Mouse (Mus musculus) testis, adult 2 months (tissue): ENCODE results near the gene Cyba. TPM values are rescaled to one million over a fixed set of nuclear protein-coding genes. Genes with fewer than 3 reads are reported as not detected.

Source experiments
- H3K27ac ChIP-seq: fragments of 200-500 bp; 2 replicates; pipeline ENCODE4 v1.5.1; 2012; ENCODE audit warnings: low read depth, low read length; ENCODE audit not compliant: control insufficient read depth, insufficient read depth
- H3K27me3 ChIP-seq: fragments of 200-500 bp; 2 replicates; pipeline ENCODE4 v1.6.1; 2012; ENCODE audit warnings: mild to moderate bottlenecking, low read length, moderate library complexity; ENCODE audit not compliant: control insufficient read depth, insufficient read depth
- H3K36me3 ChIP-seq: fragments of 200-500 bp; 2 replicates; pipeline ENCODE4 v1.6.1; 2012; ENCODE audit warnings: mild to moderate bottlenecking, low read length; ENCODE audit not compliant: control insufficient read depth, insufficient read depth
- H3K4me1 ChIP-seq: fragments of 200-500 bp; 2 replicates; pipeline ENCODE4 v1.6.1; 2012; ENCODE audit warnings: low read length; ENCODE audit not compliant: control insufficient read depth, insufficient read depth
- H3K4me3 ChIP-seq: fragments of 200-500 bp; 2 replicates; pipeline ENCODE4 v1.5.1; 2012; ENCODE audit warnings: low read depth, mild to moderate bottlenecking, low read length, moderate library complexity, mixed read lengths; ENCODE audit not compliant: control insufficient read depth
- CTCF ChIP-seq: fragments of 200-500 bp; IDR thresholded peaks from 2 replicates; pipeline ENCODE4 v1.5.1; 2012; ENCODE audit warnings: low read depth, mild to moderate bottlenecking, inconsistent platforms, low read length, moderate library complexity; ENCODE audit not compliant: control insufficient read depth, insufficient read depth, insufficient replicate concordance
- POLR2A ChIP-seq: fragments of 200-500 bp; IDR thresholded peaks from 2 replicates; pipeline ENCODE4 v1.6.1; 2012; ENCODE audit warnings: low read depth, mild to moderate bottlenecking, inconsistent platforms, low read length, moderate library complexity; ENCODE audit not compliant: control insufficient read depth
- polyA plus RNA-seq: library from polyadenylated mRNA; depleted of rRNA; stranded (reverse); fragments of >200 nt; gene quantifications from 2 replicates; pipeline ENCODE4 v1.2.3, GENCODE M21; 2012

The Cyba gene
- polyA plus RNA-seq, 1 experiment = 8.0 TPM

GRCm38 (mm10) chr8:122436586-122437125 lies 3.9 kb upstream of the Cyba start:
- no peak for TF ChIP-seq CTCF
- TF ChIP-seq POLR2A = no peak
- no peaks in the 10 kb centered on the region for H3K36me3 ChIP-seq
- peaks cover 12% of the 10 kb centered on the region for H3K4me1 ChIP-seq
- no peaks in the 10 kb centered on the region; the same call in 1 of the 2 replicates for H3K27me3 ChIP-seq
- H3K27ac ChIP-seq = no peak overlapping the region
- H3K4me3 ChIP-seq = no peak overlapping the region

GRCm38 (mm10) chr8:122436146-122436545 lies 3.4 kb upstream of the Cyba start:
- Histone ChIP-seq H3K4me1 (peaks cover 15% of the 10 kb centered on the region), H3K27me3 (no peaks in the 10 kb centered on the region; the same call in 1 of the 2 replicates), H3K36me3 (no peaks in the 10 kb centered on the region), H3K27ac (no peak overlapping the region), H3K4me3 (no peak overlapping the region)
- TF ChIP-seq CTCF = no peak
- no peak for TF ChIP-seq POLR2A

- Histone ChIP-seq H3K27me3 (no peaks in the 10 kb centered on the region; the same call in 1 of the 2 replicates), H3K36me3 (no peaks in the 10 kb centered on the region), H3K27ac (no peak overlapping the region), H3K4me3 (no peak overlapping the region), H3K4me1 (peaks cover 16% of the 10 kb centered on the region)
- TF ChIP-seq CTCF (peak; percentile 60; the same call in 1 of the 2 replicates), POLR2A (no peak)
These were observed 2.6 kb upstream of the Cyba start for GRCm38 (mm10) chr8:122435375-122435774.

GRCm38 (mm10) chr8:122433269-122433905 lies 657 bp upstream of the Cyba start:
- Histone ChIP-seq H3K4me1 (peaks cover 22% of the 10 kb centered on the region), H3K27me3 (no peaks in the 10 kb centered on the region; the same call in 1 of the 2 replicates), H3K4me3 (no peak overlapping the region), H3K36me3 (no peaks in the 10 kb centered on the region), H3K27ac (no peak overlapping the region)
- no peak for TF ChIP-seq CTCF

- Histone ChIP-seq H3K36me3 (no peaks in the 10 kb centered on the region), H3K27me3 (no peaks in the 10 kb centered on the region; the same call in 1 of the 2 replicates), H3K4me1 (peaks cover 22% of the 10 kb centered on the region), H3K27ac (peak overlapping the region; percentile 3; the same call in 1 of the 2 replicates), H3K4me3 (peak overlapping the region; percentile 49)
- no peak for TF ChIP-seq CTCF
- no peak for TF ChIP-seq POLR2A
These were observed 862 bp downstream of the Cyba start for GRCm38 (mm10) chr8:122431694-122432442.

- Histone ChIP-seq H3K4me1 (peaks cover 22% of the 10 kb centered on the region), H3K4me3 (no peak overlapping the region), H3K27me3 (no peaks in the 10 kb centered on the region; the same call in 1 of the 2 replicates), H3K27ac (no peak overlapping the region), H3K36me3 (no peaks in the 10 kb centered on the region)
- TF ChIP-seq POLR2A (no peak), CTCF (no peak)
These were observed 2.1 kb downstream of the Cyba start for GRCm38 (mm10) chr8:122430646-122431045.

GRCm38 (mm10) chr8:122430058-122430636 lies 2.6 kb downstream of the Cyba start:
- TF ChIP-seq CTCF (no peak), POLR2A (no peak)
- peaks cover 22% of the 10 kb centered on the region for H3K4me1 ChIP-seq
- H3K27ac ChIP-seq = no peak overlapping the region
- no peaks in the 10 kb centered on the region for H3K36me3 ChIP-seq
- H3K4me3 ChIP-seq = no peak overlapping the region
- H3K27me3 ChIP-seq = no peaks in the 10 kb centered on the region; the same call in 1 of the 2 replicates
